Mouse (Mus musculus) hindlimb bud, embryonic 11.5 days (tissue): ENCODE data around the gene Prss53.
"Not testable (repeated sequence)": the region's sequence is repeated elsewhere in the genome, so short reads cannot be mapped to it uniquely, and the experiment has no call there.

Experiments used
- DNase-seq: peaks from one replicate; pipeline ENCODE4 v3.0.0-alpha.2; 2012; ENCODE audit warnings: low read depth, low spot score; ENCODE audit errors: extremely low spot score

The Prss53 gene

GRCm38 (mm10) chr7:127912938-127913337 lies 22.2 kb upstream of the Prss53 start:
- DNase-seq = no peak

DNA sequence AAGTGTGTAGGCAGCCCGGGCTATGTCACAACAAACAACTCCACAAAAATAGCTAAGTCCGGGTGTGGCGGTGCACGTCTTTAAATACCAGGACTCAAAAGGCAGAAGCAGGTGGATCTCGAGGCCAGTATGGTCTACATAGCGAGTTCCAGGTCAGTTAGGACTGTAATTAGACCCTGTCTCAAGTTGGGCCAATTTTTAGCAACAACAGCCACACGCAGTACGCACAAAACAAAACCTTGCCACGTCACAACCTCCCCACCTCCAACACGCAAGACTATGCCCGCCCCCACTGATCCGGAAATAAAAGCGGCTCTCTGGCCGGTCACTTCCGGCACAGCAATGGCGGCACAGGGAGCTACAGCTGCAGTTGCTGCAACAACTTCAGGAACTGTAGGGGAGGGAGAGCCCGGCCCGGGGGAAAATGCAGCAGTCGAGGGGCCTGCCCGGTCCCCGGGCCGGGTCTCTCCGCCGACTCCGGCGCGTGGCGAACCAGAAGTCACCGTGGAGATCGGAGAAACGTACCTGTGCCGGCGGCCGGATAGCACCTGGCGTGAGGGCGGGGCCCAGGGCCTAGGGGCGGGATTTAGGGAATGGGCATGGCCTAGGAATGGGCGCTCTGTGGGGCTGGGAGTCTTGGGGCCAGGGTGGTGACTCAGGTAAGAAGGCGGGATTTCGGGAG lies 21.6 kb upstream of the Prss53 start, which contains the start of gene Kat8:
Kat8 (plus strand) TSS at position 327 of the 682 bp plus-strand sequence.
- no peak for DNase-seq

DNA sequence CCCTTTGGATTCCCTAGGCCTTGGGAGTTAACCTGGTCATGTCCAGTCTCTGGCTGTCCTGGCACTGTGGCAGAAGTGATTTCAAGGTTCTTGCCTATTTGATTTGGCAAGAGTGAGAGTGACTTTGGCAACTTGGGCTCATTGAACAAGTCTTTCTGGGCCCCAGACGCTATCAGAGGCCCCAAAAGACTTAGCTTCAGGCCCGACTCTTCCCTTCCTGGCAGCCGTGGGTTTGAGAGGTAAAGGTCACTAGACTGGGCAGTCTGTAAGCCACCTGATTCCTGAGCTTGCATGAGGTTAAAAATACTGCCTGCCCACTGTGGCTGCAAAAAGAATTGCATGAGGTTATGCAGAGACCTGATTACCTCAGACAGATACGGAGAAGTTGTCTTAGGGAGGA lies 17.9 kb upstream of the Prss53 start:
- DNase-seq = no peak

GRCm38 (mm10) chr7:127907939-127908338 lies 17.2 kb upstream of the Prss53 start:
- DNase-seq = no peak

GRCm38 (mm10) chr7:127903971-127904796 lies 13.4 kb upstream of the Prss53 start, which contains the start of gene Bckdk:
Gene Bckdk, plus strand, starts transcription at chr7:127904082.
- peak; percentile 53 for DNase-seq

- DNase-seq = no peak
Observed at GRCm38 (mm10) chr7:127901772-127902171, 11.0 kb upstream of the Prss53 start.

GRCm38 (mm10) chr7:127899997-127900396 lies 9.2 kb upstream of the Prss53 start:
- no peak for DNase-seq

DNA sequence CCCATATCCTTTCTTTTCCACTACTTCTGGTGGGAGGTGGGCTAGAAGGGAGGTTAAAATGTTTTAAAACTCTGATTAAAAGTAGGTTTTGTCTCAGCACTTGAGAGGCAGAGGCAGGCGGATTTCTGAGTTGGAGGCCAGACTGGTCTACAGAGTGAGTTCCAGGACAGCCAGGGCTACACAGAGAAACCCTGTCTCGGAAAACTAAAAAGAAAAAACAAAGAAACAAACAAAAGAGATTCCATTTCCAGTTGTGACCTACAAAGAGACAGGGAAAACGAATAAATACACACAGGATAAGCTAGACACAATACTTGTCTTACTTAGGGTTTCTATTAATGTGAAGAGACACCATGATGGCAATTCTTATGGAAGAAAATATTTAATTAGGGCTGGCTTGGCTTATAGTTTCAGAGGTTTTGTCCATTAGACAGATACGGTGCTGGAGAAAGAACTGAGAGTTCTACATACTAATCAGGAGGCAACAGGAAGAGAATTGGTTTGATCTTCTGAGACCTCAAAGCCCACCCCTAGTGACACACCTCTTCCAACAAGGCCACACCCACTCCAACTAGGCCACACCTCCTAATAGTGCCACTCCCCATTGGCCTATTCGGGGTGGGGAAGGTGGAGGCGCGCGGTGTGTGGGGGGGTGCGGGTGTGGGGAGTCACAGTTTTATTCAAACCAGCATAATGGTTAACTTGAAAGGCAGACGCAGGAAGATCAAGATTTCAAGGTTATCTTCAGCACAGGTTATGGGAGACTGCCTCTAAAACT lies 7.6 kb upstream of the Prss53 start:
- no peak for DNase-seq

DNA sequence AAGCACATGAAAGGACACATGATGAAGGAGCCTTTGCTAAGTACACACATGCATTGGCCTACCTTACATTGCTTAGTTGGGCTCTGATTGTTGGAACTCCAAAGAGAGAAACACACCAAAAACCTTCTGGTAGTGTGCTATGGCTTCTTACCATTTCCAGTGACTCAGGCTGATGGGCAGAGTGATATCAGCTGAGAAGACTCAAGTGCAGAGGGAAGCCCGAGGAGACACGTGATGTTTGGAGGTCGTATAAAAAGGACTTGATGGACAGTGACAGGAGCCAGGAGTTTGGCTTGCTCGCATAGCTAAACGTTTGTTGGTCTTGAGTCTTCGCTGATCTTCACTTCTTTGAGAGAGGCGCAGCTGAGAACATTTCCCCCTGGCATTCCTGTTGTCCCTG lies 6.8 kb upstream of the Prss53 start:
- no peak for DNase-seq

GRCm38 (mm10) chr7:127896384-127896783 lies 5.6 kb upstream of the Prss53 start:
- no peak for DNase-seq

DNA sequence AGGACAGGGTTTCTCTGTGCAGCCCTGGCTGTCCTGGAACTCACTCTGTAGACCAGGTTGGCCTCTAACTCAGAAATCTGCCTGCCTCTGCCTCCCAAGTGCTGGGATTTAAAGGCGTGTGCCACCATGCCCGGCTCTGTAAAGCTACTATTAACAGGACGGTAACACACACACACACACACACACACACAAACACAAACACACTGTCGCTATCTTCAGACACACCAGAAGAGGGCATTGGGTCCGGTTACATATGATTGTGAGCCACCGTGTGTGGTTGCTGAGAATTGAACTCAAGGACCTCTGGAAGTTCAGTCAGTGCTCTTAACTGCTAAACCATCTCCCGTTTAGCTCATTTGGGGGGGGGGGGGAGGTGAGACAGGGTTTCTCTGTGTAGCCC lies 5.1 kb upstream of the Prss53 start:
- DNase-seq = not testable (repeated sequence)

GRCm38 (mm10) chr7:127895442-127895841 lies 4.7 kb upstream of the Prss53 start, which contains the start of the genes Gm21974 and Vkorc1:
Gene Gm21974, minus strand, starts transcription at chr7:127895454.
Gene Vkorc1, minus strand, starts transcription at chr7:127895617.
- DNase-seq = peak; percentile 85

DNA sequence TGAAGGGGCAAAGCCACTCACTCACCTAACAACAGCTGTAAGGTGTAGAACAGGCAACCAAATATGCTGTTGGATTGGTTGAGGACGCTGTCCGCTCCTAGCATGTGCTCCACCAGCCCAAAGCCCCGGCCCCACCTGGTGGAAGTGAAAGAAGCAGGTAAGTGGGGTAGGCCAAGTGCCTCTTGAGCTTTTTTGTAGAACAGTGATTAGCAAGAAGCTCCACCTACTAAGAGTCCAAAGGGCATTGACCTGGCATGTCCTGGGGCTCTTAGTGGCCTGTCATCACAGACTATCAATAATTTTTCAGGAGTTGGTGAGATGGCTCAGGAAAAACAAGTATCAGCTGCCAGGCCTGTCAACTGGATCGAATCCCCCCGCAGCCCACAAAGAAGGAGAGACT lies 3.7 kb upstream of the Prss53 start:
- no peak for DNase-seq

- DNase-seq = no peak
Observed at GRCm38 (mm10) chr7:127888821-127889220, 1.9 kb downstream of the Prss53 start.

GRCm38 (mm10) chr7:127887781-127888180 lies 3.0 kb downstream of the Prss53 start:
- no peak for DNase-seq

DNA sequence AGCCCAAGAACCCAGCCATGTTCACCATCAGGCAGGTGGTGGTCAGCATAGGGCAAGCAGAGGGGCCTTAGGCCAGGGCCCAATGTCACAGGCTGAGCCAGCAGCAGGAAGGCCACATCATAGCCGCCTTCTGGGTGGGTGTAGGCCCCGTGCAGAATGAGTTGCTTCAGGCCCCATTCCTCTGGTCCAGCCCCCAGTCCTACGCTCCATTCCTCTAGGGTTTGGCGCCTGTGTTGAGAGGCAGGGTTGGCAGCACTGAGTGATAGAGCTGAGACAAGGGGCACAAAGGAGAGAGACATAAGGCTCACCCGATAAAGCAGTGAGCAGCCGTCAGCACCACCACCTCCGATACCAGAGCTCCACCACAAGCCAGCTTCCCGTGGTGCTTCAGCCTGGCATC lies 3.6 kb downstream of the Prss53 start:
- DNase-seq = no peak

DNA sequence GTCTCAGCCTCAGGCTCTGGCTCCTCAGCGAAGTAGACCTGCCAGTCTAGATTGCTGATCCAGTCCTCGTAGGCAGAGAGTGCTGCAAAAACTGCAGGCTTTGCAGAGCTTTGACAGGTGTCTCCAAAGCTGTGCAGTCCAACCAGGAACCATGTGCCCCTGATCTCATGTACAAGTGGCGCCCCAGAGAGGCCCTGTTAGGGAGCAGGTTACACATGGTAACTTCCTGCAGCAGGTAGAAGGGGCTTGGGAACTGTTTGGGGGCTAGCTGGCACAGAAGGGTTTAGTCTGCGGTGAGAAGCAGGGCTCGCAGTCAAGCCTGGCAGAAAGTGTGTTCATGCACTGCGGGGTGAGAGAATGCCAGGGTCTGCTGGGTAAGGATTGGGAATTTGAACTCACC lies 4.2 kb downstream of the Prss53 start:
- DNase-seq = no peak

DNA sequence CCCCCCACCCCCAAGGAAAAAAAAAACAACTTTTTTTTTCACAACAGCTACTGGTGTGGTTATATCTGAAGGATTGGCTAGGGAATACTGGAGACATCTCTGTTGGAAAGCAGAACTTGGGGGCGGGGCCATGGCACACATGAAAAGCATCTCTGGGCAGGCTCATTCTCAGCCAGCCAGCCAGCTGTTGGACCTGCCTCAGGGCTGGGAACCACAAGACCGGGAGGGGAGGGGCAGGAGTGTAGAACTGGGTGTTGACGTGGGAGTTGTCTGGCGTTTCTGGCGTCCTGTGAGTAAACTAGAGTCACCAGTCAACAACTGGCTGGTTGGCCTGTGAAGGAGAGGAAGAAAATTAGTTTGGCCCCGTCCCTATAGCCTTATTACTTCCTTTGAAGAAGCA lies 4.8 kb downstream of the Prss53 start:
- no peak for DNase-seq

DNA sequence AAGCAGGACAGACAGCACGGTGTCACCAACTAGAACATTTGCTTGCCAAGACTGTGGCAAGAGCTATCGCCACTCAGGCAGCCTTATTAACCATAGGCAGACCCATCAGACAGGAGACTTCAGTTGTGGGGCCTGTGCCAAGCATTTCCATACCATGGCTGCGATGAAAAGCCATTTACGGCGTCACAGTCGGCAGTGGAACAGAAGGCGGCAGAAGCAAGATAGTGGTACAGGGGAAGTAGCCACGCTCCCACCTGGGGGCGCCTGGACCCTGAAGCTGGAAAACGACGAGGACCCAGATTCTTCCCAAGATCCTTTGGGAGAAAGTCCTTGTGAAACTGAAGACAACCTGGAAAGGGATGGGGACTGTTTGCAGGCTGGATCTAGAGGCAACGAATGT lies 10.3 kb downstream of the Prss53 start:
- no peak for DNase-seq

DNA sequence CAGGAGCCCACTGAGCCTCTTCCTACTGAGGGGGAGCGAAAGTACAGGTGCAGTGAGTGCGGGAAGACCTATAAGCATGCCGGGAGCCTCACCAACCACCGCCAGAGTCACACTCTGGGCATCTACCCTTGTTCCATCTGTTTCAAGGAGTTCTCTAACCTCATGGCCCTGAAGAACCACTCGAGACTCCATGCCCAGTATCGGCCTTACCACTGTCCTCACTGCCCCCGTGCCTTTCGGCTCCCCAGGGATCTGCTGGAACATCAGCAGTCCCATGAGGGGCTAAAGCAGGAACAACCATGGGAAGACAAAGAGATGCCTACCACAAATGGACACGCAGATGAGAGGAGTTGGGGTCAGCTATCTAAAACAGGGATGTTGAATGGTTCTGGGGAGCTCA lies 11.5 kb downstream of the Prss53 start:
- DNase-seq = no peak
